Mouse (Mus musculus) embryo, embryonic 10 days (tissue): ENCODE results near the gene Fcor.

Experiments
- DNase-seq: peaks from one replicate; pipeline ENCODE4 v3.0.0-alpha.2; 2015; ENCODE audit warnings: low spot score

Gene Fcor

DNA sequence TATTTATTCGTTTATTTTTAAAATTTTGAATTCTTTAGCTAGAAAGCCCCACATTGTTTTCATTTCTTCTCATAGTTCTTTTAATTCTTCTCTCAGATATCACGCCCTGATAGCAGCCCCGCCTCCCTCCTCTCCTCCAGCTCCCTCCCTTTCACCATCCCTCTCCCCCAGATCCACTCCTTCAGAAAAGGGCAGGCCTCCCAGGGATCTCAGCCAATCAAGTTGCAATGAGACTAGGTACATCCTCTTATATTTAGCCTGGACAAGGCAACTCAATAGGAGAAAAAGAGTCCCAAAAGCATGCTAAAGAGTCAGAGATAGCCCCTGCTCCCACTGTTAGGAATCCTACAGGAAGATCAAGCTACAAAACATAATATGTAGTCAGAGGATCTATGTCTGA, 2.5 kb upstream of the Fcor start:
- DNase-seq: no peak

GRCm38 (mm10) chr8:3670388-3670787, 1.8 kb downstream of the Fcor start:
- no peak for DNase-seq

GRCm38 (mm10) chr8:3665507-3665906, 6.7 kb downstream of the Fcor start, which contains the start of gene Mcemp1:
Mcemp1 (plus strand) TSS chr8:3665754.
- no peak for DNase-seq

DNA sequence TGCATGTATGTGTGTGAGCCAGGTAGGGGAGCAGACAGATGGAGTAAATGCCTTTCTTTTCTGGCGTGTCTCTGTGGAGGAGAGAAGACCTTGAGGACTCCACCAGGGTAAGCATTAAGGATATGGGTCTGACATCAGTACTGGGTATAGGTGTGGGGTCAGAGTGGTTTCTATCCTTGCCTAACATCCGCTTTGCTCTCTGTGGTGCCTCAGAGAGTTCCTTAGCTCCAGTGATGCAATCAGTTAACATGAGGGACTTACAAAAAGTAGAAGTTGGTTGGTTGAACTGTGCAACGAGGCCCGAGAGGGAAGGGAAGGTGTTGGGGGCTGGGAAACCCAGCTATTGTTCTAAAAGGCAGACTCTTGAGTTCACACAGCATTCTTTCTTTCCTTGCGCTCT, 7.8 kb downstream of the Fcor start:
- no peak for DNase-seq

- DNase-seq: no peak
Observed at GRCm38 (mm10) chr8:3660889-3661288, 11.3 kb downstream of the Fcor start.

GRCm38 (mm10) chr8:3656725-3657381, 15.3 kb downstream of the Fcor start:
- DNase-seq: peak; percentile 21

GRCm38 (mm10) chr8:3655526-3655925, 16.6 kb downstream of the Fcor start, which contains the start of gene Retn:
Retn (plus strand) TSS chr8:3655770.
- no peak for DNase-seq

- DNase-seq: no peak
Observed at GRCm38 (mm10) chr8:3654726-3655508, 17.2 kb downstream of the Fcor start.

- DNase-seq: no peak
Observed at GRCm38 (mm10) chr8:3652845-3653244, 19.3 kb downstream of the Fcor start.

DNA sequence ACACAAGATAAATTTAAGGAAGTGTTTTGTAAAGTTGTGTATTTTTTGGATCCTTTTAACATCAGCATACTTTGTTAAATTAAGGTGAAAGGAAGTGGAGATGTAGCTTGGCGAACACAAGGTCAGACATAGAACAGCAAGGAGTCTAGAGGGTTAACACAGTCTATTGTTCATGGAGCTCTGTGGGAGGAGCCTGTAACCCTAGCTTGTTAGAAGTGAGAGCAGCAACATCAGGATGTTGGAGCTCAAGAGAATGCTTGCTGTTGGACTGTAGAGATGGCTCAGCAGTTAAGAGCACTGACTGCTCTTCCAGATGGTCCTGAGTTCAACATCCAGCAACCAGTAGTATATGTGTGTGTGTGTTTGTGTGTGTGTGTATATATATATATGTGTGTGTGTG, 23.2 kb downstream of the Fcor start:
- peak; percentile 62 for DNase-seq

GRCm38 (mm10) chr8:3648268-3648667, 23.9 kb downstream of the Fcor start:
- DNase-seq: no peak

DNA sequence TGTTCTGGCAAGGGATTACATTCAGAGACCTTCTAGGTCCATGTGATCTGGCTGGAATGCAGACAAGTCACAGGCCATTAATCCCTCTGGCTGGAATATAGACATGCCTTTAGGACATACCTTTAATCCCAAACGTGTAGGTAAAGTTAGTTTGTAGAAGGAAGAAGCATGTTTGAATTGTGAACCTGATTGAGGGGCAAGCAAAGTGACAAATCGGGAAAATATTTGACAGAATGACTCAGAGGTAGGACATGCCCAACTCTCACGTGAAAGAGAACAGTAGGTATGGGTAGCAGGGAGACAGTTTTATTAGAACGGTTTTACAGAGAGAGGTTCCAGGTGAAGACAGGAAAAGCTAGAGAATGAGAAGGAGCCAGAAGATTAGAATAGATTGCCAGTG, 24.6 kb downstream of the Fcor start:
- no peak for DNase-seq

DNA sequence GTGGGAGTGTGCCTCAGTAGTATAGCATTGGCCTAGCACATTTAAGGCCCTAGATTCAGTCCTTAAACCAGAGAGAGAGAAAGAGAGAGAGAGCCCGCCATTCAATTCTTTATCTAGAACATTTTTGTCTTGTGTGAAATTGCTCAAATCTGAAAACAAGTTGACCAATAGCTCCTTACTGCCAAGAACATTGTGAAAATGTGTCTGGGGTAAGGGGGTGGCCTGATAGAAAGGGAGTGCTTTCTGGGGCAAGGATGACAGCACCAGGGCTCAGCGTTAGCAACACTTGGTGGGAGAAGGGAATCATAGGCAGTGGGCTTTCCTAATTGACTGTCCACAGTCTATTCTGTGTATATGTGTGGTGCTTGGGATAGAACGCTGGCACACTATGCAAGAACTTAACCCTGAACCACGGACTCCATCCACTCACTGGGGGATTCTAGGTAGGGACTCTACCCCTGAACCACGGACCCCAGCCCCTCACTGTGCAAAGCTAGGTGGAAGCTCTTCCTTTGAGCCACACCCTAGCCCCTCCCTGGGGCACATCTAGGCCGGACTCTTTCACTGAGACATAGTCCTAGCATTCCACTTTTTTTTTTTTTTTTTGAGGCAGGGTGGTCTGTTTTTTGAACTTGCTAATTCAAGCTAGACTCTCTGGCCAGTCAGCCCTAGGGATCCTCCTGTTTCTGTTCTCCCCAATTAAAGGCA, 25.2 kb downstream of the Fcor start:
- DNase-seq: no peak

- DNase-seq: peak; percentile 45
Observed at GRCm38 (mm10) chr8:3645804-3646203, 26.4 kb downstream of the Fcor start.

DNA sequence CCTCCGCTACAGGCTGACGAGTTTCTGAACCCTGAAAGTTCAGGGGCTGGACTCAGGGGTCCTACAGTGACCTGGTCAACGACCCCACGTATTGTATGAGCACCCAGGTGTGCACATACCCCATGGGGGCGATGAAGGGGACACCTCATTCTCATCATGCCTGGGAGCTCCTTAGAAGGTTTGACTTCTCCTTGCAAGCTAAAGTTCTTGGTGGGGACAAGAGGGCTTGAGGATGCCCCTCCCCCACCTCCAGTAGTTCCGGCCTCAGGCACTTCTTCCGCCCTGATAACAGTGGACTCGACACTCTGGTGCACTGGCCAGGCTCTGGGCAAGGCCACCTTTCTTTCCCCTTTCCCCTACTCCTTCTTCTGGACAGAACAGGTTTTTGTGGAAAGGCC, 40.7 kb downstream of the Fcor start:
- no peak for DNase-seq

GRCm38 (mm10) chr8:3630647-3631477, 41.3 kb downstream of the Fcor start, which contains the start of gene Stxbp2:
Stxbp2 (plus strand) TSS chr8:3630955.
- DNase-seq: peak; percentile 78

DNA sequence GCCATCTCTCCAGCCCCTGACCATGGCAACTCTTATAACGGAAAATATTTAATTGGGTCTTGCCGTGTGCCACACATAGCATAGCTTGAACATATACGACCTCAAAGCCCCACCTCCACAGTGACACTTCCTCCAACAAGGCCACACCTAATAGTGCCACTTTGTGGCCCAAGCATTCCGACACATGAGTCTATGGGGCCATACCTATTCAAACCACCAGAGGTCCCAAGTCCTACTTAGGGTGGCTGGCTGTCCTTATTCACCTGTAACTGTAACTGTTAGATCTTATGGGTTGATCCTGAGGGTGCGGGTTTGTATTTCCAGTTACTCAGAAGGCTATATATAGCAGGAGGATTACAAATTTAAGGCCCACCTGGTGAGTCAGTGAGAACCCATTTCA, 44.1 kb downstream of the Fcor start:
- peak; percentile 55 for DNase-seq

DNA sequence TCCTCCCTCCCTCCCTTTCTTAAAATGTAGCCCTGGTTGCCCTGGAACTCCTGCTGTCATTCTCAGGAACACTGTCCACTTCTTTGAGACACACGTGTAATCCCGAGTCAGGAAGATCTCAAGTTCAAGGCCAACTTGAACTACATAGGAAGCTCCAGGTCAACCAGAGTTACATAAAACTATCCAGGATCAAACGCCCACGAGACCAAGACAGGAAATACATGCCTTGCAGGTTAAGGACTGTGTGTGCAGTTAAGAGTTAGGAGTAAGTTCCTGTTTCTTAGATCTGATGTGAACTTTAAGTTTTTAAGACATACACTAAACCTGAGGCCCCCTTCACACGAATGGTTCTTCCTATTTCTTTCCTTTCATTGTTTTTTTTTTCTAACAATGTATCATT, 45.2 kb downstream of the Fcor start:
- DNase-seq: no peak

DNA sequence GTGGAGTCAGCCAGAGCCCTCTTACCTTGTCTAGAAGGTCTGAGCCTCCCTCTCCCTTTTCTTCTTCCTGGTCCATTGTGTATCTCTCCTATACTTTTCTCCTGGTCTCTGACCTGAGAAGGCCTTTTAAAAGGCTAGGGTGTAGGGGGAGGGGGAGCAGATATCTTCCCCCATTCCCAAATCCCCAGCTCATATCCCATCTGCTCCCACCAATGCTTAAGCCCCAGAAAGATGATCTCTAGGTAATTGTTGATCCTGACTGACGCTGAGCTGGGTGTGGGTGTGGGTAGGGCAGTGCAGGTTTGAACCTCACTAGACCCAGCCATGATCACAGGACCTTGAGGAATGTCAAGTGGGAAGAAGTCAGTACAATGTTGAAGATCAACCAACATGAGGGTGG, 46.7 kb downstream of the Fcor start, which contains the start of gene Pcp2:
TSS of gene Pcp2 (minus strand) at position 101 of the 400 bp plus-strand sequence.
- DNase-seq: no peak

DNA sequence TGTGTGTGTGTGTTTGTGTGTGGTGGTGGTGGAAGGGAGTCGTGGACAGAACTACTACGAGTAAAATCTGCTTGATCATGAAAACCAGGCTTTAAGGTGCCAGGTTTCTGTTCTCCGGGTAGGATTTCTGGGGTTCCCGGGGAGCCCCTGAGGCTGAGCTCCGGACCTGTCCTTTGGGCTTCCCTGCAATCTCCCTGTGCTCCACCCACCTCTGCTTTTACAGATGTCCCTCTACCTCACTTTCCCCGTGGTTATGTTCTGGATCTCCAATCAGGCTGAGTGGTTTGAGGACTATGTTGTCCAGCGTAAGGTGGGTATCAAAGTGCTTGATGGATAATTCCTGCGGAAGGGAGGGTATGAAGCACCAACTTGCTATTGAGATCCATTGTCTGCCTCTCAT, 50.0 kb downstream of the Fcor start:
- DNase-seq: no peak

- peak; percentile 100 for DNase-seq
Observed at GRCm38 (mm10) chr8:3621199-3621970, 50.8 kb downstream of the Fcor start, which contains the start of the genes Xab2 and Pet100. Xab2 (minus strand) TSS chr8:3621316. Pet100 (plus strand) TSS chr8:3621548.
